Mouse (Mus musculus) ES-Bruce4 (cell line): ENCODE measurements around the gene Acss2. TPM values are rescaled to one million over a fixed set of nuclear protein-coding genes. Genes with fewer than 3 reads are reported as not detected.

Experiments used
- H3K27ac ChIP-seq: 2 replicates; pipeline ENCODE4 v1.5.1; 2012; ENCODE audit warnings: low read length, inconsistent platforms; ENCODE audit not compliant: insufficient read depth
- H3K27me3 ChIP-seq: 2 replicates; pipeline ENCODE4 v1.6.1; 2012; ENCODE audit warnings: mild to moderate bottlenecking, low read length, inconsistent platforms; ENCODE audit not compliant: control insufficient read depth, poor library complexity, insufficient read depth, severe bottlenecking
- H3K36me3 ChIP-seq: 2 replicates; pipeline ENCODE4 v1.6.1; 2012; ENCODE audit warnings: inconsistent platforms, mild to moderate bottlenecking, low read length, moderate library complexity; ENCODE audit not compliant: control insufficient read depth, poor library complexity, insufficient read depth, severe bottlenecking
- H3K4me1 ChIP-seq: one replicate; pipeline ENCODE4 v1.8.1; 2011; ENCODE audit warnings: low read length; ENCODE audit not compliant: control insufficient read depth, insufficient read depth
- H3K4me3 ChIP-seq: 2 replicates; pipeline ENCODE4 v1.5.1; 2011; ENCODE audit warnings: low read depth, mild to moderate bottlenecking, low read length
- H3K9ac ChIP-seq: 2 replicates; pipeline ENCODE4 v1.6.1; 2012; ENCODE audit warnings: low read depth, mild to moderate bottlenecking, inconsistent platforms; ENCODE audit not compliant: poor library complexity, severe bottlenecking
- H3K9me3 ChIP-seq: replicated peaks from 2 replicates; pipeline ENCODE4 v1.6.1; 2012; ENCODE audit warnings: mild to moderate bottlenecking, low read length, inconsistent platforms; ENCODE audit not compliant: control insufficient read depth, poor library complexity, insufficient read depth, severe bottlenecking
- CTCF ChIP-seq: IDR thresholded peaks from one replicate; pipeline ENCODE4 v1.8.1; 2011; ENCODE audit warnings: low read depth, low read length
- EP300 ChIP-seq: IDR thresholded peaks from 2 replicates; pipeline ENCODE4 v1.6.1; 2011; ENCODE audit warnings: low read depth, low read length; ENCODE audit not compliant: insufficient read depth
- POLR2A ChIP-seq: IDR thresholded peaks from one replicate; pipeline ENCODE4 v1.8.1; 2011; ENCODE audit warnings: low read length; ENCODE audit not compliant: insufficient read depth
- polyA plus RNA-seq: library from polyadenylated mRNA; stranded (reverse); fragments of >200 nt; gene quantifications from 2 replicates; pipeline ENCODE4 v1.2.4, GENCODE M21; 2011; ENCODE audit warnings: low read depth; ENCODE audit not compliant: missing spikeins, insufficient read depth, insufficient read length

The Acss2 gene
- polyA plus RNA-seq, result 6.3 and 10.3 TPM in 2 replicates

- Histone ChIP-seq H3K4me3 (peak within 1 kb of the TSS; percentile 73), H3K4me1 (no peaks in the 10 kb centered on the region), H3K9me3 (no peaks in the 10 kb centered on the region), H3K27ac (no peak within 1 kb of the TSS), H3K27me3 (no peaks in the 10 kb centered on the region), H3K9ac (peak within 1 kb of the TSS; percentile 8; the same call in 1 of the 2 replicates), H3K36me3 (no peaks in the 10 kb centered on the region)
- TF ChIP-seq CTCF (peak; percentile 70), POLR2A (no peak)
Measured at GRCm38 (mm10) chr2:155517455-155518423, at the start of gene Acss2, which contains the start of gene Ggt7. TSS of gene Acss2 (plus strand) at chr2:155517948. TSS of gene Ggt7 (minus strand) at chr2:155518237.

- Histone ChIP-seq H3K27me3 (no peaks in the 10 kb centered on the region), H3K27ac (no peak overlapping the region), H3K4me1 (no peaks in the 10 kb centered on the region), H3K4me3 (peak overlapping the region; percentile 74), H3K9ac (peak overlapping the region; percentile 96), H3K9me3 (no peaks in the 10 kb centered on the region), H3K36me3 (no peaks in the 10 kb centered on the region)
- TF ChIP-seq EP300 (no peak), POLR2A (no peak), CTCF (no peak)
Measured at GRCm38 (mm10) chr2:155472671-155473569, 44.8 kb upstream of the Acss2 start.

- peak within 1 kb of the TSS; percentile 74 for H3K4me3 ChIP-seq
- H3K27ac ChIP-seq, result no peak within 1 kb of the TSS
- no peaks in the 10 kb centered on the region for H3K27me3 ChIP-seq
- H3K9me3 ChIP-seq, result no peaks in the 10 kb centered on the region
- peak within 1 kb of the TSS; percentile 96 for H3K9ac ChIP-seq
- no peaks in the 10 kb centered on the region for H3K36me3 ChIP-seq
- TF ChIP-seq EP300 (no peak), CTCF (no peak), POLR2A (no peak)
- H3K4me1 ChIP-seq, result no peaks in the 10 kb centered on the region
Measured at GRCm38 (mm10) chr2:155473570-155474088, 44.1 kb upstream of the Acss2 start, which contains the start of gene Ncoa6. TSS of gene Ncoa6 (minus strand) at chr2:155473894.

- peaks cover 4% of the 10 kb centered on the region for H3K9me3 ChIP-seq
- no peak for TF ChIP-seq EP300
- no peak for TF ChIP-seq POLR2A
- TF ChIP-seq CTCF, result no peak
- H3K36me3 ChIP-seq, result no peaks in the 10 kb centered on the region
- no peaks in the 10 kb centered on the region for H3K27me3 ChIP-seq
- no peaks in the 10 kb centered on the region for H3K4me1 ChIP-seq
- no peak overlapping the region for H3K4me3 ChIP-seq
- H3K27ac ChIP-seq, result no peak overlapping the region
- H3K9ac ChIP-seq, result no peak overlapping the region
Measured at GRCm38 (mm10) chr2:155482021-155482420, 35.7 kb upstream of the Acss2 start.

GRCm38 (mm10) chr2:155490998-155491397 lies 26.8 kb upstream of the Acss2 start:
- TF ChIP-seq CTCF, result no peak
- no peak for TF ChIP-seq POLR2A
- no peak for TF ChIP-seq EP300
- H3K36me3 ChIP-seq, result no peaks in the 10 kb centered on the region

More at GRCm38 (mm10) chr2:155490998-155491397, 26.8 kb upstream of the Acss2 start:
- no peak overlapping the region for H3K9ac ChIP-seq
- H3K27ac ChIP-seq, result no peak overlapping the region
- no peaks in the 10 kb centered on the region for H3K4me1 ChIP-seq
- H3K9me3 ChIP-seq, result no peaks in the 10 kb centered on the region
- no peaks in the 10 kb centered on the region for H3K27me3 ChIP-seq
- no peak overlapping the region for H3K4me3 ChIP-seq
